Mouse (Mus musculus) ovary, adult 18-20 months (tissue): ENCODE results near the gene Mylk.

Experiments used
- DNase-seq: peaks from one replicate; pipeline ENCODE4 v3.0.0; 2022; ENCODE audit warnings: low spot score, mixed read lengths

The Mylk gene

GRCm38 (mm10) chr16:34847638-34848037 lies 102.6 kb downstream of the Mylk start:
- DNase-seq: no peak

DNA sequence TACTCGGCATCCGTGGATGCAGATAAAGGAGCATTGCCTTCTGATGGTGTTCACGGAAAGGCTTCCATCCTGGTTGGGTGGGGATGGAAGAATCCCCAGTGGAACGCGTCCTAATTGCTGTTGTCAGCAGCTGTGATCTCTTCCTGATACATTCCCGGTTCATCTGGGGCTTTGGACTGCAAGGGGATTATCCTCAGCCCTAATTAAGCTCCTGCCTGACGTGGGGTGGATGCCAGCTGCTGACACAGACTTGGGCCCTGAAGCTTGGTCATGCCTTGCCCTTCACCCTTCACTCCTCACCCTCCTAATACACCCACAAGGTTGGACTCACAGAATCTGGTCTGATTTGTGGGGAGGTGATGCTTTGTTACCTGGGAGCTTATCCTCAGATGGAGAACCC lies 109.1 kb downstream of the Mylk start:
- DNase-seq: no peak

DNA sequence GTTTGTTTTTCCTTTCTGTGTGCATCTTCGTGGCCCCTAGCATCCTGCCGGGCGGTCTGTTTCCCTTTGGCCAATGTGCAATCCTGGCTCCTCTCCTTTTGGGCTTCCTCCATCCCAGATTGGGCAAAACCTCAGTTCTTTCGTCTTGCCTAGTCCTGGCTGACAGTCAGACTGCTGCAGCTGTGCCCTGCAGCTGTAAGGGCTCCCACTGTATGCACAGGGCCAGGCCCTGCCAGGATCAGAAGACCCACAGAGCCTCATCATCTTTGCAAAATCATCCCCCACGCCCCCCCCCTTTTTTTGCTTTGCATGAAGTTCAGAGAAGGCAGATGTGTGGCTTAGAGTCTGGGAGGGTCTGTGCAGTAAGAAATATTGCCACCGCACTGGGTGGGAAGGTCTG lies 110.1 kb downstream of the Mylk start:
- DNase-seq: no peak

DNA sequence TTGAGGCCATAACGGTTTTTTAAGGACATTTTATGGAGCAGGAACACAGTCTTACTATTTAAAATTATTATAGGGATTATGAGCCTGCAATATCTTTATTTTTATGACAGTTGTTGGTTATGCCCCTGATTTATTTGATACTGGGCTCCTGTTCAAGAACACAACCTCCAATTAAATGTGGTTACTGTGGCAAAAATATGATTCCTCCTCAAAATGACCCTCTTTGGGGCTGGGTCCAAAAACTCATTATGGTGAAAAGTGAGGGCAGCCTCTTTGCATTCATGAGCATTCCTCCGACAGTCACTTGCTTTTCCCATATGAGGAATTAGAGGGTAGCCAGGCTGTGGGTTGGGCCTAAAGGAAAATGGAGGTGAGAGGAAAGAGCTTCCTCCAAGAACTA lies 110.7 kb downstream of the Mylk start:
- DNase-seq: no peak

GRCm38 (mm10) chr16:34857631-34858030 lies 112.6 kb downstream of the Mylk start:
- DNase-seq: no peak

DNA sequence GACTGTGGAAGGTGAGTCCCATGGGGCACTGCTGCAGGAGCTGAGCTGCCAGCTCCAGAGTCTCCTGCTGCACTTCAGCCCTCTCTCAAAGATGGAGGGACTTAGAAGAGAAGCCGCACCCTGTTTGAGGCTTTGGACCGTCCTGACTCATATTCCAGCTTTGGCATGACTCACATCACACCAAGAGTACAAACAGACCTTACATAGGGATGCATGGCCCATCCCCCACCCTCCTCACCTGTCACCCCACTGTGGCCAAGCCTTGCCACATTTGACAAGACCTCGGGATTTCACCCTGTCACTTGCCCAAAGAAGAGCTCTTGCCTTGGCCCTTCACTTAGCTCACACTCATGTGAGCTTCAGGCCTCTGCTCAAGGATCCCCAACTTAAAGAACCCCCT lies 115.8 kb downstream of the Mylk start:
- no peak for DNase-seq

GRCm38 (mm10) chr16:34861744-34862365 lies 116.8 kb downstream of the Mylk start:
- no peak for DNase-seq

- DNase-seq: no peak
These were observed 120.4 kb downstream of the Mylk start for GRCm38 (mm10) chr16:34865373-34865772.

DNA sequence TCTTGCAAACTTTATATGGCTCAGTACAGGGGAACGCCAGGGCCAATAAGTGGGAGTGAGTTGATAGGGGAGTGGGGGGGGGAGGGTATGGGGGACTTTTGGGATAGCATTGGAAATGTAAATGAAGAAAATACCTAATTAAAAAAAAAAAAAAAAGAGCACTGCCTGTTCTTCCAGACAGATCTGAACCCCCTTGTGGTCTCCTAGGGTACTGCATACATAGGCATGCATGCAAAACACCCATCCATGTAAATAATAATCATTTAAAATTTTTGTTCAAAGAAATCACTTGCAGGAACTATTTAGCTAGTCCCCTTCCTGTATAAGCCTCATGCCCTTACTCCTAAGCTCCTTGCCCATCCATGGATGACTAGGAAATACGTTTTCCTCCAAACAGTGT lies 122.2 kb downstream of the Mylk start:
- no peak for DNase-seq

GRCm38 (mm10) chr16:34880031-34880778 lies 135.2 kb downstream of the Mylk start:
- DNase-seq: no peak

GRCm38 (mm10) chr16:34880815-34881214 lies 135.8 kb downstream of the Mylk start:
- DNase-seq: no peak

- DNase-seq: no peak
These were observed 142.0 kb downstream of the Mylk start for GRCm38 (mm10) chr16:34887037-34887436.

DNA sequence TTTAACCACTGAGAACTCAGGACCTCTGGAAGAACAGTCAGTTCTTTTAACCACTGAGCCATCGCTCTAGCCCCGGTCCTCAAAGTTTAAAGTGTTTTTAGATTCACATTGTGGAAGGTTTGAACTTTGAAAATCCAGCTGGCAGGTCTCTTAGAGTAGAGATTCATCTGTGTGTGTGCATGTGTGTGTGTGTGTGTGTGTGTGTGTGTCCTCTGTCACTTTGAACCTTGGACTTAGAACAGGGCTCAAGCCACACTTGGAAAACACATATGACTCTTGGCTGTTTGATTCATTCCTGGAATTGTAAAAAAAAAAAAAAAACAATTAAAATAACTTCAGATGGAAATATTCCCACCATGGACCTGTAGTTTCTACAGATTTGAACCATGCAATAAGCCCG lies 149.0 kb downstream of the Mylk start:
- no peak for DNase-seq

- DNase-seq: no peak
These were observed 150.9 kb downstream of the Mylk start for GRCm38 (mm10) chr16:34895916-34896315.

DNA sequence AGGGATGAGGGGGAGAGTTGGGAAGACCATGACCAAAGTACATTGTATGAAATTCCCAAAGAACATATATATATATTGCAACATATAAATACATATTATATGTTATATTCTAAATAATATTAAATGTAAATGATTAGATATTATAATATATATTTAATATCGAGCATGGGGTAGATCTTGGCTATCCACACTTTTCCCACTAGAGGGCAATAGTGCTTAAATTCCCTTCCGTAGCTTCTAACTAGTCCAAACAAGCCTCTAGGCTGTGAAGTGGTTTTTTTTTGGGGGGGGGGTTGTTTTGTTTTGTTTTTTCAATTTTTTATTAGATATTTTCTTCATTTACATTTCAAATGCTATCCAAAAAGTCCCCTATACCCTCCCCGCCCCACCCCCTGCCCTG lies 152.0 kb downstream of the Mylk start:
- no peak for DNase-seq

DNA sequence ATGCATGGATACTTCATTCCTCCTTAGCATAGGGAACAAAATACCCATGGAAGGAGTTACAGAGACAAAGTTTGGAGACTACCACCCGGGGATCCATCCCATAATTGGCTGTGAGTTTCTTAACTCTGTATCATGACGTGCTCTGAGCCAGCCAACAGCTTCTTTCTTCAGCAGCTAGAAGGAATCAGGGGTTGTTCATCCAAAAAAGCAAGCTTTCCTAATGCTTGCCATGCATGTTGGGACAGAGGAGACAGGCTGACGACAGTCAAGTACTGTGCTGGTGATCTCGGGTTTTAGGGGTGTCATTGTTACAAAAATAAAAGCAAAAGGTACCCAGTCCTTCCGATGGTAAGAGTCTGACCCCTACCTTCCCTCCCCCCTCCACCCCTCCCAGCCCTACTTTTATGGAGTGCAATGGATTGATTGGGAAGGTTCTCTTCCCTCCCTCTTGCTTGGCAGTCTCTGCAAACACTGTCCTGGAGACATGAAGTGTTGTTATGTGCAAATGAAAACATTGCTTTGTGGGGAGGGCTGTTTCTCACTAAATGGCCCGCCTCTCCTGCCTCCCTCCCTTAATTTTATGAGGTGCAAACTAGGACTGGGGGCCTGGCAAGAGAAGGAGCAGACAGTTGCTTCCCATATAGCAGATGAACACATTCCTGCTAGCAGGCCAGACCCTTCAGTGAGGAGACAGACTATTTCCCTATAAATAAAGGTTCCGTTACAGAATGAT lies 153.2 kb downstream of the Mylk start:
- no peak for DNase-seq

DNA sequence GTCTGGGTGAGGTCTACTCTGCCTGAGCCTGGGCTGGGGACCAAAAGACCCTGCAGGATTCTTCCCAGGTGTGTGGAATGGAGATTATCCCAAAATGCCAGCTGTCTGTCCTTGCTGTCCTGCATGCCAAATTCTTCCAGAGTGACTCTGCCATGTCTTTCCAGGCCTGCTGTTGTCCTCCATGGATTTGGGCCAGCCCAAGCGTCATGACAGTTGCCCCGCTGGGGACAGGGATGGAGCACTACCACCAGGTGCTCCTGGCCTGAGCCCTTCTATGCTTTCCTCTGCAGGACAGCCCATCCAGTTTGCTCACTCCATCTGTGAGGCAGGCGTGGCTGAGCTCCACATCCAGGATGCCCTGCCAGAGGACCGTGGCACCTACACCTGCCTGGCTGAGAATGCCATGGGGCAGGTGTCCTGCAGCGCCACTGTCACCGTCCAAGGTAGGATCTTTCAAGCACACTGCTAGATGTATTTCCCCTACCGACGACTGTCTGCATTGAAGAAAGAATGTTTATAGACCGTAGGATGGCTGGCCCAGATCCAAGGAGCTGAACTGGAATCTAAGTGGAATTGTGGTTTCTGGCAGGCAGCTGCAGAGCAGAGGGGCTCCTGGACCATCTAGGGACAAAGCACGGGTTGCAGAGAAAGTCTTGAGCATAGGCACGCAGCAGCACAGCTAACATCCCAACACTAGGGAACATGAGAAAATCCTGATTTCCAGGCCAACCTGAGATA lies 154.2 kb downstream of the Mylk start:
- DNase-seq: no peak

- no peak for DNase-seq
These were observed 155.0 kb downstream of the Mylk start for GRCm38 (mm10) chr16:34899997-34900396.

GRCm38 (mm10) chr16:34900471-34900870 lies 155.5 kb downstream of the Mylk start:
- no peak for DNase-seq

GRCm38 (mm10) chr16:34901031-34901430 lies 156.0 kb downstream of the Mylk start:
- no peak for DNase-seq

GRCm38 (mm10) chr16:34901611-34902293 lies 156.7 kb downstream of the Mylk start:
- DNase-seq: no peak

DNA sequence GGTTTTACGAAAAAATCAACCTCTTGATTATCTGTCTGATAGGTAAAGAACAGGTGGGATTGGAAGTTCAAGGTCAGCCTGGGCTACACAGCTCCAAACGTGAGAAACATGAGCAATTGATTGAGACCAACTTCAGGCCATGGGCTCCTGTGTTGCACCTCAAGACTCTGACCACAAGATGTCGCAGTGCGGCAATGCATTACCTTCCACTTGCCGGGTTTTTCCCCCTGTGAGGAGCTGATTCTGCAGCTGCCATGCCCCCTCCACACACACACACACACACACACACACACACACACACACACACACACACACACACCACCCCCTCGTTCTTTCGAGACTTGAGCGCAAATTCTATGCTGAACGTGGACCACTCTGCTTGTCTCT lies 157.3 kb downstream of the Mylk start:
- no peak for DNase-seq
